Comparison of ENCODE assay signal across 8 mouse cellular contexts in genomic region chr15:36966940-36967339, GRCm38 (mm10). TPM values are rescaled to one million over a fixed set of nuclear protein-coding genes. Genes with fewer than 3 reads are reported as not detected.
DNase-seq lines count a peak whose midpoint lies in the region; ATAC-seq and TF ChIP-seq lines count a peak whose summit lies in the region.

No protein-coding gene starts in this region.

- peak; percentile 35; the same call in 1 of the 2 replicates for ATAC-seq in intestine, embryonic 15.5 days
- ATAC-seq in neural tube, embryonic 15.5 days (ENCODE audit: low FRiP score): peak; percentile 45

- peak overlapping the region; percentile 69 for H3K27ac ChIP-seq in embryonic fibroblast, embryonic 13.5 days (ENCODE audit: insufficient read depth, low read length)
- 0 out of 2 replicates have a peak overlapping the region, but pooled peaks have one; percentile 22 for H3K27ac ChIP-seq in intestine, embryonic 15.5 days
- H3K27ac ChIP-seq in neural tube, embryonic 15.5 days (replicated peaks): peak overlapping the region; percentile 98

- no peaks in the 10 kb centered on the region for H3K36me3 ChIP-seq in intestine, embryonic 15.5 days
- no peaks in the 10 kb centered on the region for H3K36me3 ChIP-seq in neural tube, embryonic 15.5 days

- peak overlapping the region; percentile 44 for H3K4me2 ChIP-seq in intestine, embryonic 15.5 days (replicated peaks)
- peak overlapping the region; percentile 60 for H3K4me2 ChIP-seq in neural tube, embryonic 15.5 days

- peak; percentile 47 to 58 for DNase-seq in left cerebral cortex, adult 18-20 months (ENCODE audit: low spot score in 2 of 2)
- no peak for DNase-seq in left cerebral cortex, postnatal 4 days
- no peak for DNase-seq in adrenal gland, postnatal 4 days (ENCODE audit: low spot score in 2 of 2)
- no peak for DNase-seq in retina, postnatal 1 day
- DNase-seq in embryo, embryonic 10.5 days (ENCODE audit: low spot score): no peak

- H3K4me1 ChIP-seq in embryonic fibroblast, embryonic 13.5 days (ENCODE audit: control insufficient read depth, insufficient read depth, low read length): peaks cover 15% of the 10 kb centered on the region
- H3K4me1 ChIP-seq in intestine, embryonic 15.5 days (replicated peaks): peaks cover 11% of the 10 kb centered on the region
- H3K4me1 ChIP-seq in neural tube, embryonic 15.5 days: peaks cover 31% of the 10 kb centered on the region

- H3K4me3 ChIP-seq in embryonic fibroblast, embryonic 13.5 days (ENCODE audit: insufficient read depth, low read length): no peak overlapping the region
- no peak overlapping the region for H3K4me3 ChIP-seq in intestine, embryonic 15.5 days (replicated peaks)
- H3K4me3 ChIP-seq in neural tube, embryonic 15.5 days (replicated peaks): peak overlapping the region; percentile 30; the same call in 1 of the 2 replicates

- intact Hi-C loops in left cerebral cortex, postnatal 4 days (cut with DNase I): no loop called here

- H3K9ac ChIP-seq in intestine, embryonic 15.5 days: no peak overlapping the region
- H3K9ac ChIP-seq in neural tube, embryonic 15.5 days (replicated peaks): peak overlapping the region; percentile 51; the same call in 1 of the 2 replicates

- WGBS in intestine, embryonic 15.5 days: 43% methylated on average over 7 of the region's 7 CpGs
- 18% methylated on average over 7 of the region's 7 CpGs for WGBS in neural tube, embryonic 15.5 days

- H3K9me3 ChIP-seq in intestine, embryonic 15.5 days: no peaks in the 10 kb centered on the region
- no peaks in the 10 kb centered on the region for H3K9me3 ChIP-seq in neural tube, embryonic 15.5 days (replicated peaks)

- TF ChIP-seq CTCF in embryonic fibroblast, embryonic 13.5 days (IDR thresholded peaks at IDR 0.05; ENCODE audit: borderline replicate concordance, insufficient read depth, low read length): no peak

- no peaks in the 10 kb centered on the region for H3K27me3 ChIP-seq in intestine, embryonic 15.5 days (replicated peaks)
- no peaks in the 10 kb centered on the region for H3K27me3 ChIP-seq in neural tube, embryonic 15.5 days (replicated peaks)

- no peak for TF ChIP-seq POLR2A in embryonic fibroblast, embryonic 13.5 days (IDR thresholded peaks at IDR 0.05; ENCODE audit: low read depth, low read length)

RNA-seq across cellular contexts. Expression of gene Zfp706, which starts 40.6 kb away (rescaled TPM):
- 100 to 1,000 TPM; 231 to 242 TPM for total RNA-seq in left cerebral cortex, adult 18-20 months (2021)
- total RNA-seq in left cerebral cortex, postnatal 4 days (2021): 100 to 1,000 TPM; 249 to 250 TPM
- 150 and 165 TPM in 2 replicates for polyA plus RNA-seq in embryonic fibroblast, embryonic 13.5 days (2011; ENCODE audit: insufficient read length, low read depth, missing spikeins)
- polyA plus RNA-seq in intestine, embryonic 15.5 days (2015; fragmentation: Nextera tagmentation; extraction: Ambion mirVana): 544 and 685 TPM in 2 replicates
- polyA plus RNA-seq in neural tube, embryonic 15.5 days (2015; fragmentation: Nextera tagmentation; extraction: Ambion mirVana): 457 and 498 TPM in 2 replicates
- 100 to 1,000 TPM; 207 to 215 TPM for total RNA-seq in adrenal gland, postnatal 4 days (2021)

Comparison
In these comparisons a context has a peak if more than half of its experiments do, and no peak if none do; other contexts are left out.
1. DNase-seq: peak in left cerebral cortex, adult 18-20 months (2 of 2); none in left cerebral cortex, postnatal 4 days (single experiment), adrenal gland, postnatal 4 days (0 of 2), retina, postnatal 1 day (single experiment) and embryo, embryonic 10.5 days (single experiment).
2. H3K27ac ChIP-seq: peak in every context shown above with its lines; median percentile 98 in neural tube, embryonic 15.5 days; 69 in embryonic fibroblast, embryonic 13.5 days; 22 in intestine, embryonic 15.5 days.